Mouse (Mus musculus) kidney, embryonic 16.5 days (tissue): ENCODE data around the gene Aspscr1. TPM values are rescaled to one million over a fixed set of nuclear protein-coding genes. Genes with fewer than 3 reads are reported as not detected.

Source experiments
- ATAC-seq: fragments of 200-750 bp; cut with Nextera tagmentation; 2 replicates; pipeline ENCODE4 v1.8.0; 2017; ENCODE audit warnings: moderate TSS enrichment; ENCODE audit not compliant: low FRiP score, low TSS enrichment
- H3K27ac ChIP-seq: fragments of 300-500 bp; sonication (generic); 2 replicates; pipeline ENCODE4 v1.5.1; 2014; ENCODE audit warnings: low read length
- H3K27me3 ChIP-seq: fragments of 300-500 bp; sonication (generic); 2 replicates; pipeline ENCODE4 v1.6.1; 2014; ENCODE audit warnings: low read length, control low read depth, mixed read lengths; ENCODE audit not compliant: insufficient read depth
- H3K36me3 ChIP-seq: fragments of 300-500 bp; sonication (generic); 2 replicates; pipeline ENCODE4 v1.6.1; 2014; ENCODE audit warnings: low read length, control low read depth, mixed read lengths; ENCODE audit not compliant: insufficient read depth
- H3K4me1 ChIP-seq: fragments of 300-500 bp; sonication (generic); 2 replicates; pipeline ENCODE4 v1.6.1; 2014; ENCODE audit warnings: low read length, control low read depth, mixed read lengths; ENCODE audit not compliant: insufficient read depth
- H3K4me2 ChIP-seq: fragments of 300-500 bp; sonication (generic); replicated peaks from 2 replicates; pipeline ENCODE4 v1.6.1; 2014; ENCODE audit warnings: low read depth, low read length
- H3K4me3 ChIP-seq: fragments of 300-500 bp; sonication (generic); 2 replicates; pipeline ENCODE4 v1.5.1; 2014; ENCODE audit warnings: mild to moderate bottlenecking, low read length
- H3K9ac ChIP-seq: fragments of 300-500 bp; sonication (generic); replicated peaks from 2 replicates; pipeline ENCODE4 v1.6.1; 2014; ENCODE audit warnings: low read length
- H3K9me3 ChIP-seq: fragments of 300-500 bp; sonication (generic); 2 replicates; pipeline ENCODE4 v1.6.1; 2016; ENCODE audit warnings: low read length, control low read depth
- WGBS: fragments of 180-500 bp; shearing (Covaris S2); extraction: QIAGEN DNeasy Blood & Tissue Kit; methylation state at CpG from one replicate; pipeline ENCODE4 v1.1.7; 2014; 5-methylcytosine and 5-hydroxymethylcytosine counted together
- polyA plus RNA-seq: library from polyadenylated mRNA; unstranded; fragments of >200 nt; fragmentation: Nextera tagmentation; extraction: Ambion mirVana; gene quantifications from 2 replicates; pipeline ENCODE4 v1.2.1, GENCODE M21; 2015

The Aspscr1 gene
- polyA plus RNA-seq, 1 experiment from 2014 or later: 146 TPM

DNA sequence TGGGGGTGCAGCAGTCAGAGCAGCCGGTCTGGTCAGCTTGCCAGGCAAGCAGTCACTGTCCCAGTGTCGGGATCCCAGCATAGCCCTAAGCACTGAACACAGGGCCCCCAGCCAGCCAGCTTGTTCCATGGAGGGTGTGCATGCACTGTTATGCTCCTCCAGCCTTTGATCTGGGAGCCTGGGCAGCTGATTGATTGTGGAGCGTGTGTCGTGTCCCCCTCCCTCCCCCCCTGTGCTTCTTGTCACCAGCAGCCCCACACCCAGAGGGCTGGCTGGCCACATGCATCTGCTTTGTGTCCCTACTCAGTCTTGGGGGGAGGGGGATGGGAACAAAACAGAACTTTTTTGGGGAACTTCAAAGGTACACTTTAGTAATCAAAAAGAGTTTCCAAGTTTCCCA is 22.4 kb downstream of the Aspscr1 start:
- WGBS: 10% methylated on average over 4 of the region's 4 CpGs
- H3K4me3 ChIP-seq: no peak overlapping the region
- peak overlapping the region; percentile 25 for H3K9ac ChIP-seq
- peak; percentile 57 for ATAC-seq
- H3K27me3 ChIP-seq: no peaks in the 10 kb centered on the region
- H3K36me3 ChIP-seq: peaks cover 18% of the 10 kb centered on the region
- peaks cover 33% of the 10 kb centered on the region for H3K4me1 ChIP-seq
- H3K4me2 ChIP-seq: 0 out of 2 replicates have a peak overlapping the region, but pooled peaks have one; percentile 4
- H3K27ac ChIP-seq: peak overlapping the region; percentile 65
- H3K9me3 ChIP-seq: no peaks in the 10 kb centered on the region

DNA sequence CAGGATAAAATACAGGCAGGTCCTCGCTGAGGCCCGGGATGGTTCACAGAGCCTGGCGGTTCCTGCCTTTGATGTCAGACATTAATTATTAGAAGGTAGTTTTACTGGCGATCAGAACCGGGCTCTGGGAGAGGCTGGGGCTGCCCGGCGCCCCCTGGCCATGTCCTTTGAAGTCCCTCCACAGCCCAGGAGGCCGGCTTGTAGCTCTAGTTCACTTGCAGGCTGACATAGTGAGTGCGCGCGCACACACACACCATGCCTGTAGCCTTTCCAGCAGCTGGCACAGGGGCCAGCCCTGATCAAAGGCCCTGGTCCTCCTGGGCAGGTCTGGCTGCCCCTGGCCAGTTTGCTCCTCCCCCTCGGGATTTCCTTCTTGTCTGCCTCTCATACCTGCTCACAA is 22.9 kb downstream of the Aspscr1 start:
- Histone ChIP-seq H3K4me2 (0 out of 2 replicates have a peak overlapping the region, but pooled peaks have one; percentile 4), H3K9me3 (no peaks in the 10 kb centered on the region), H3K9ac (no peak overlapping the region), H3K27me3 (no peaks in the 10 kb centered on the region), H3K4me1 (peaks cover 33% of the 10 kb centered on the region), H3K4me3 (no peak overlapping the region), H3K27ac (peak overlapping the region; percentile 65), H3K36me3 (peaks cover 16% of the 10 kb centered on the region)
- WGBS: 16% methylated on average over 12 of the region's 12 CpGs
- ATAC-seq: peak; percentile 85

DNA sequence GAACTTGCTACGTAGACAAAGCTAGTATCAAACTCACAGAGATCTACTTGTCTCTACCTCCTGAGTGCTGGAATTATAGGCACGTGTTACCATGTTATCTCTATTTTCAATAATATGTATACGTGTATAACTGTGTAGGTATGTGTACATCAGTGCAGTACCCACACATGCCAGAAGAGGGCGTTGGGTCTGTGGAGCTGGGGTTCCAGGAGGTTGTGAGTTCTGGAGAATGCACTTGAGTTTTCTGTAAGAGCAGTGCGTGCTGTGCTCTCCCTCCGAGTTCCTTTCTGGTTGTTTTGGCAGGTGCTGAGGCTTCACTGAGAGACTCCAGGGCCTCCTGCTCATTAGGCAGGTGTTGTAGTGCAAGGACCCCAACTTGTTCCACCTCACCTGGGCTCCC is 23.8 kb downstream of the Aspscr1 start:
- Histone ChIP-seq H3K4me3 (no peak overlapping the region), H3K9ac (no peak overlapping the region), H3K4me1 (peaks cover 33% of the 10 kb centered on the region), H3K9me3 (no peaks in the 10 kb centered on the region), H3K4me2 (no peak overlapping the region), H3K36me3 (peaks cover 21% of the 10 kb centered on the region), H3K27ac (no peak overlapping the region), H3K27me3 (no peaks in the 10 kb centered on the region)
- WGBS: 90% methylated on average over 6 of the region's 6 CpGs
- ATAC-seq: no peak

DNA sequence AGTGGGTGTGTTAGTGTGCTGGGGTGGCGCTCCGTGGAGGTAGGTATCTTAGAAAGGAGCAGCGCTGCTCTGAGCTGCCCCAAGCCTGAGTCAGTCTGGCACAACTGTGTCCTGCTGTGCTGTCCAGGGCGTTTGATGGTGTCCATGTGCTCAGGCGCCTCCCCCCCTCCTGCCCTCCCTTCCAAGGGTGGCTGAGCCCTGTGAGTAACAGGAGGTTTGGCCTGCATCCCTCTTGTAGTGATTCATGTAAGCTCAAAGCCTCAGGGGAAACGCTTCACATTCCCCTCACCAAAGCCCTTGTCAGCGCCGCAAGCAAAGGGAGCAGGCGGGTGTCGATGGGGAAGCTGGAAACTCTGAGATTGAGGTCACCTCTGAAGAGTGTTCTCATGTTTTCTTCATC is 25.0 kb downstream of the Aspscr1 start:
- Histone ChIP-seq H3K4me3 (no peak overlapping the region), H3K4me2 (no peak overlapping the region), H3K9me3 (no peaks in the 10 kb centered on the region), H3K27ac (peak overlapping the region; percentile 48), H3K4me1 (peaks cover 33% of the 10 kb centered on the region), H3K9ac (peak overlapping the region; percentile 7), H3K27me3 (no peaks in the 10 kb centered on the region), H3K36me3 (peaks cover 23% of the 10 kb centered on the region)
- 29% methylated on average over 10 of the region's 10 CpGs for WGBS
- ATAC-seq: peak; percentile 35

DNA sequence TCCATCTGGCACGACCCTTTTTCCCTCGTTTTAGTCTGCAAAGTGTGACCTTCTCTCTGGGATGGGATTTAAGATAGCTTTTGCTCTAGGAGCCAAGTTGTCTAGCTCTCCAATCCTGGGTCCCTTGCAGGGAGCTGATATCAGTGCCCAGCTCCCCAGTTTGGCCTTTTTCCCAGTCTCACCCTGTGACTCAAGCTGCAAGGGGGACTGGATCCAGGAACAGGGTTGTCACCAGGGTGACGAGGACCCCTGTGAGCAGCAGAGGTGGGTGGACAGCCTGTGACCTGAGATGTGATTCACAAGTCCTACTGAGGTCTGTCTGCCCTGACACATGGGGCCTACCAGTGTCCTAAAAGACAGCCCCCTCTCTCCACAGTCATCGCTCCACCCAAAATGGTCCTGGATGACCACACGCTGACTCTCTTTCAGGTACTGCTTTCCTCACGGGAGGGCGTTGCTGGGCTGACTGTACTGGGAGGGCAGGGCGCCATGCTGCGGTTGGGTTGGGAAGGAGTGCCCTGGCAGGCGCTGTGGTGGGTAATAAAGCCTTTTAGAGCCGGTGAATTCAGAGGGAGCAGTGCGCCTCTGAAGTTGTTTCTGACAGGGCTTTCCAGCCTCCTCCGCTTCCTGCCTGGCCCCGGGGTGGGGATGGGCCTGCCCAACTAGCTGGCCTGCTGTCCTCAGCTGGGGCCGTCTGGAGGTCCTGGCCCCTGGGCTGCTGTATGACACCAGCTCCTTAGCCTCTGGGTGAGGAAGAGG is 31.1 kb downstream of the Aspscr1 start:
- Histone ChIP-seq H3K9ac (peak overlapping the region; percentile 45), H3K4me2 (no peak overlapping the region), H3K36me3 (peaks cover 10% of the 10 kb centered on the region), H3K9me3 (no peaks in the 10 kb centered on the region), H3K4me1 (peaks cover 48% of the 10 kb centered on the region), H3K4me3 (no peak overlapping the region), H3K27me3 (no peaks in the 10 kb centered on the region), H3K27ac (peak overlapping the region; percentile 3; the same call in 1 of the 2 replicates)
- ATAC-seq: no peak
- 32% methylated on average over 15 of the region's 15 CpGs for WGBS

DNA sequence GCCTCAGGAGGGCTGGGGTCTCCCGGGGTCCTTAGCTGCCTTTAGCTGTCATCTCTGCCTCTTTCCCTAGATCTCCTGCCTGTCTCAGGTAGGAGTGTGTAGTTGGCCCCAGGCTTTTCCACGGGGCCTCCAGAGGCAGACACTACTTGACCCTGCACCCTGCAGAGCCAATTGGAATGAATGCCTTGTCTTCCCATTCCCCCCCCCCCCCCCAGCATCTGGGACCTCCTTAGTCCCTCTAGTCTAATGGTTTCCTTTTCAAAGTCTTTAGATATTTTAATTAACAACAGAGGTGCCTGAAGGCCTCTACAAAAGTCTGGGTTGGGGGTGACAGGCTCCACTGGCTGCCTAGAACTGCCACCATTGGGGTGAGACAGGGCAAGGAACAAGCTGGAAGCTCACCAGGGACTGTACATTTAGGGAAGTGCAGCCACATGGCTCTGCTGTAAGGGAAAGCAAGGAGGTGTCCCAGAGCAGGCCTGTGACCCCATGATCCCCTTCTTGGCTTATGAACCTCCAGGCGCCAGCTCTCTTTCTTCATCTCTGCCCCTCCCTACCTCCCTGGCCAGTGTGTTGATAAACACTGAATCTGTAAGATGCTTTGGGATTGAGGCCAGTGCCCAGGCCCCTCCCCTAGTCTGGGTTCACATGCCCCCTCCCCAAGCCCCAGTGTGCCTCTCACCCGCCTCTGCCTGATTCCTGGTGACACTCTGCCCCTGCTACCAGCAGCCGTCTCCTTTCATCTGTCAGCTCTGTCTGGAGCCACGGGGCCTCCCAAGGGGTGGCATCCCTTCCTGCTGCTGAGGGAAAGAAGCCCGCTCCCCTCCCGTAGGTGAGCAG is 31.9 kb downstream of the Aspscr1 start:
- no peak overlapping the region for H3K4me2 ChIP-seq
- H3K36me3 ChIP-seq: peaks cover 10% of the 10 kb centered on the region
- H3K9ac ChIP-seq: peak overlapping the region; percentile 45
- H3K9me3 ChIP-seq: no peaks in the 10 kb centered on the region
- peak; percentile 55 for ATAC-seq
- H3K4me3 ChIP-seq: no peak overlapping the region
- 26% methylated on average over 8 of the region's 8 CpGs for WGBS
- H3K27me3 ChIP-seq: no peaks in the 10 kb centered on the region
- H3K4me1 ChIP-seq: peaks cover 50% of the 10 kb centered on the region
- H3K27ac ChIP-seq: peak overlapping the region; percentile 20; the same call in 1 of the 2 replicates

DNA sequence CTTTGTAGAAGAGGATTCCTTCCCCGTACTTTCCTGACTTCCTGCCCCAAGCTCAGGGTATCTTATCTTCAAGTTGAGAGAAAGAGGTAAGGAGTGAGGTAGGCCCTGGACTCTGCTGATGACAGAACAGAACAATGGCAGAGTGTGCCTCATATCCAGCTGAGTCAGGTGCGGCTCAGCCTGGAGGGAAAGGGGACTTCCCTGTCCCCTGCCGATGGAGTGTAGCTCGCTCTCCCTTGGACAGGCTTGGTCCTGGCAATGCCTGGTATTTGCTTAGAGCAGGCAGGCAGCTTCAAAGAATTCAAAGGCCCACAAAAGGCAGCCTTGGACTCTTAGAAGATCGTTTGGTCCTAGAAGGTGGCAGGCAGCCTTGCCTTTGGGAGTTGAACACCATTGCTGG is 33.3 kb downstream of the Aspscr1 start:
- Histone ChIP-seq H3K27me3 (no peaks in the 10 kb centered on the region), H3K36me3 (peaks cover 16% of the 10 kb centered on the region), H3K4me1 (peaks cover 50% of the 10 kb centered on the region), H3K27ac (no peak overlapping the region), H3K9me3 (no peaks in the 10 kb centered on the region), H3K4me2 (no peak overlapping the region), H3K9ac (no peak overlapping the region), H3K4me3 (no peak overlapping the region)
- WGBS: 70% methylated on average over 5 of the region's 5 CpGs
- ATAC-seq: no peak

DNA sequence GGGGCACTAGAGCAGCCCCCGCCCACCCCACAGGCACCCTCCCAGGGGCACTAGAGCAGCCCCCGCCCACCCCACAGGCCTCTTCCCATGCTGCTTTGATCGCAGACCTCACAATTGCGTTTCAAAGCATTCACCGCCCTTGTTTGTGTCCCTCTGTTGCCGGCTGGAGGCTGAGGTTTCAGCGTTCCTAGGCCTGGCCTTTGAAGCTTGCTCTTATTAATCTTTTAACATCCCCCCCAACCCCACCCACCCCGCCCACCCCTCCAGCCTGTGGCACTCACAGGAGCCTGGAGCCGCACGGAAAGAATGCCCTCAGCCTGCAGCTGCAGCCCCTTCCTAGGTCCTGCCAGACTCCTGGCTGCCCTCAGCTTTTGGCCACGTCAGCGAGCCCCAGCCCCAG is 34.5 kb downstream of the Aspscr1 start:
- H3K4me1 ChIP-seq: peaks cover 54% of the 10 kb centered on the region
- H3K36me3 ChIP-seq: peaks cover 8% of the 10 kb centered on the region
- ATAC-seq: no peak
- H3K27me3 ChIP-seq: no peaks in the 10 kb centered on the region
- no peaks in the 10 kb centered on the region for H3K9me3 ChIP-seq
- no peak overlapping the region for H3K4me2 ChIP-seq
- no peak overlapping the region for H3K4me3 ChIP-seq
- 10% methylated on average over 11 of the region's 12 CpGs for WGBS
- H3K27ac ChIP-seq: peak overlapping the region; percentile 49
- H3K9ac ChIP-seq: 0 out of 2 replicates have a peak overlapping the region, but pooled peaks have one; percentile 17

DNA sequence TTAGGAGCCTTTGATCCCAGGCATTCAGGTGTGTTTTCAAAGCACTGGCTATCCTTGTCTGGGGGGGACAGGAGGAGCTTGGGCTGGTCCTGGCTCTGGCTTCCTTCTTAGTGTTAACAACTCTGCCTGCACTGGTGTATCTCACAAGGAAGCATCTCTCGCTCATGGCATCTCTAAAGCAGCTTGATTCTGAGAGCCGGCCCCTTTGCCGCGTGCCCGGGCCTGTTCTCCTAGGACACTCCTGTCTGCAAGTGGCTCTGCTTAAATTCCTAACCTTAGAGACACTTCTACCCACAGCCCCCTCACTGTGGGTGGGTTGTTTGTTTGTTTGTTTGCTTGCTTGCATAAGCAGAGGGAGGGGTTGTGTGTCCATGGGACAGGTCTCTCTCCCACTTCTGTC is 35.2 kb downstream of the Aspscr1 start:
- Histone ChIP-seq H3K4me2 (no peak overlapping the region), H3K9ac (no peak overlapping the region), H3K9me3 (no peaks in the 10 kb centered on the region), H3K27me3 (no peaks in the 10 kb centered on the region), H3K4me3 (no peak overlapping the region), H3K27ac (peak overlapping the region; percentile 36; the same call in 1 of the 2 replicates), H3K36me3 (peaks cover 8% of the 10 kb centered on the region), H3K4me1 (peaks cover 62% of the 10 kb centered on the region)
- 22% methylated on average over 5 of the region's 5 CpGs for WGBS
- no peak for ATAC-seq
